Mouse (Mus musculus): ENCODE results near the gene Hist1h2ag. TPM values are rescaled to one million over a fixed set of nuclear protein-coding genes. Genes with fewer than 3 reads are reported as not detected.

Gene Hist1h2ag
- total RNA-seq, 2 experiments from 2014 or later, result 21.6 to 1,156 TPM

Other genes starting within 250 kb of the Hist1h2ag start
- gene Hist1h2bq, start 232.7 kb downstream of the Hist1h2ag start, total RNA-seq (2015), result 394 and 411 TPM in 2 replicates
- gene Hist1h2bq, start 232.7 kb downstream of the Hist1h2ag start, total RNA-seq (2017), result 220 and 363 TPM in 2 replicates
- gene Hist1h2ao, start 232.5 kb downstream of the Hist1h2ag start, total RNA-seq (2015), result 115 and 180 TPM in 2 replicates
- gene Hist1h2ao, start 232.5 kb downstream of the Hist1h2ag start, total RNA-seq (2017), result 633 TPM in 1 of 2 replicates, not detected in the other
- 53.3 and 56.3 TPM in 2 replicates for gene Hist1h4m, start 231.2 kb downstream of the Hist1h2ag start, total RNA-seq (2015)
- 2,437 and 3,070 TPM in 2 replicates for gene Hist1h4m, start 231.2 kb downstream of the Hist1h2ag start, total RNA-seq (2017)
- gene Hist1h4n, start 210.7 kb downstream of the Hist1h2ag start, total RNA-seq (2015), result 48.7 and 53.0 TPM in 2 replicates
- gene Hist1h4n, start 210.7 kb downstream of the Hist1h2ag start, total RNA-seq (2017), result 1,698 and 2,087 TPM in 2 replicates
- gene Hist1h2ap, start 209.4 kb downstream of the Hist1h2ag start, total RNA-seq (2015), result 93.0 and 127 TPM in 2 replicates
- 3,573 and 4,575 TPM in 2 replicates for gene Hist1h2ap, start 209.4 kb downstream of the Hist1h2ag start, total RNA-seq (2017)
- 378 and 381 TPM in 2 replicates for gene Hist1h2br, start 209.2 kb downstream of the Hist1h2ag start, total RNA-seq (2015)
- 447 and 545 TPM in 2 replicates for gene Hist1h2br, start 209.2 kb downstream of the Hist1h2ag start, total RNA-seq (2017)
- gene Zfp184, start 97.8 kb downstream of the Hist1h2ag start, total RNA-seq (2015), result 13.3 and 16.1 TPM in 2 replicates
- gene Zfp184, start 97.8 kb downstream of the Hist1h2ag start, total RNA-seq (2017), result 9.2 and 15.1 TPM in 2 replicates
- 0.05 and 0.25 TPM in 2 replicates for gene Pom121l2, start 61.8 kb downstream of the Hist1h2ag start, total RNA-seq (2015)
- gene Pom121l2, start 61.8 kb downstream of the Hist1h2ag start, total RNA-seq (2017), result 0.10 TPM in 1 of 2 replicates, not detected in the other
- 17.0 and 19.9 TPM in 2 replicates for gene Prss16, start 33.2 kb downstream of the Hist1h2ag start, total RNA-seq (2015)
- gene Prss16, start 33.2 kb downstream of the Hist1h2ag start, total RNA-seq (2017), result 11.4 and 12.2 TPM in 2 replicates
- 1.9 and 2.2 TPM in 2 replicates for gene Hist1h2ah, start 7.4 kb downstream of the Hist1h2ag start, total RNA-seq (2015)
- gene Hist1h2ah, start 7.4 kb downstream of the Hist1h2ag start, total RNA-seq (2017), result 923 and 1,838 TPM in 2 replicates
- gene Hist1h2bk, start 7.1 kb downstream of the Hist1h2ag start, total RNA-seq (2015), result 65.4 and 83.1 TPM in 2 replicates
- gene Hist1h2bk, start 7.1 kb downstream of the Hist1h2ag start, total RNA-seq (2017), result 1,827 and 2,239 TPM in 2 replicates
- 38.4 and 42.3 TPM in 2 replicates for gene Hist1h4i, start 1.6 kb downstream of the Hist1h2ag start, total RNA-seq (2015)
- 83.0 and 89.0 TPM in 2 replicates for gene Hist1h4i, start 1.6 kb downstream of the Hist1h2ag start, total RNA-seq (2017)
- 66.7 and 68.0 TPM in 2 replicates for gene Hist1h2bj, start 270 bp upstream of the Hist1h2ag start, total RNA-seq (2015)
- gene Hist1h2bj, start 270 bp upstream of the Hist1h2ag start, total RNA-seq (2017), result 642 and 843 TPM in 2 replicates
- gene Vmn1r188, start 41.5 kb upstream of the Hist1h2ag start, total RNA-seq (2015), result not detected in 2 replicates
- not detected in 2 replicates for gene Vmn1r188, start 41.5 kb upstream of the Hist1h2ag start, total RNA-seq (2017)
- gene Vmn1r189, start 62.9 kb upstream of the Hist1h2ag start, total RNA-seq (2015), result not detected in 2 replicates
- not detected in 2 replicates for gene Vmn1r189, start 62.9 kb upstream of the Hist1h2ag start, total RNA-seq (2017)
- gene Vmn1r191, start 141.0 kb upstream of the Hist1h2ag start, total RNA-seq (2015), result not detected in 2 replicates
- not detected in 2 replicates for gene Vmn1r191, start 141.0 kb upstream of the Hist1h2ag start, total RNA-seq (2017)
- not detected in 2 replicates for gene Vmn1r192, start 148.2 kb upstream of the Hist1h2ag start, total RNA-seq (2015)
- not detected in 2 replicates for gene Vmn1r192, start 148.2 kb upstream of the Hist1h2ag start, total RNA-seq (2017)
- not detected in 2 replicates for gene Vmn1r193, start 180.2 kb upstream of the Hist1h2ag start, total RNA-seq (2015)
- gene Vmn1r193, start 180.2 kb upstream of the Hist1h2ag start, total RNA-seq (2017), result not detected in 2 replicates
- gene Vmn1r194, start 201.3 kb upstream of the Hist1h2ag start, total RNA-seq (2015), result not detected in 2 replicates
- gene Vmn1r194, start 201.3 kb upstream of the Hist1h2ag start, total RNA-seq (2017), result not detected in 2 replicates
- not detected in 2 replicates for gene Vmn1r195, start 227.6 kb upstream of the Hist1h2ag start, total RNA-seq (2015)
- gene Vmn1r195, start 227.6 kb upstream of the Hist1h2ag start, total RNA-seq (2017), result not detected in 2 replicates
- not detected in 2 replicates for gene Vmn1r196, start 247.0 kb upstream of the Hist1h2ag start, total RNA-seq (2015)
- not detected in 2 replicates for gene Vmn1r196, start 247.0 kb upstream of the Hist1h2ag start, total RNA-seq (2017)